Mouse (Mus musculus): Measurements from ENCODE around the gene Cdh16.

DNA sequence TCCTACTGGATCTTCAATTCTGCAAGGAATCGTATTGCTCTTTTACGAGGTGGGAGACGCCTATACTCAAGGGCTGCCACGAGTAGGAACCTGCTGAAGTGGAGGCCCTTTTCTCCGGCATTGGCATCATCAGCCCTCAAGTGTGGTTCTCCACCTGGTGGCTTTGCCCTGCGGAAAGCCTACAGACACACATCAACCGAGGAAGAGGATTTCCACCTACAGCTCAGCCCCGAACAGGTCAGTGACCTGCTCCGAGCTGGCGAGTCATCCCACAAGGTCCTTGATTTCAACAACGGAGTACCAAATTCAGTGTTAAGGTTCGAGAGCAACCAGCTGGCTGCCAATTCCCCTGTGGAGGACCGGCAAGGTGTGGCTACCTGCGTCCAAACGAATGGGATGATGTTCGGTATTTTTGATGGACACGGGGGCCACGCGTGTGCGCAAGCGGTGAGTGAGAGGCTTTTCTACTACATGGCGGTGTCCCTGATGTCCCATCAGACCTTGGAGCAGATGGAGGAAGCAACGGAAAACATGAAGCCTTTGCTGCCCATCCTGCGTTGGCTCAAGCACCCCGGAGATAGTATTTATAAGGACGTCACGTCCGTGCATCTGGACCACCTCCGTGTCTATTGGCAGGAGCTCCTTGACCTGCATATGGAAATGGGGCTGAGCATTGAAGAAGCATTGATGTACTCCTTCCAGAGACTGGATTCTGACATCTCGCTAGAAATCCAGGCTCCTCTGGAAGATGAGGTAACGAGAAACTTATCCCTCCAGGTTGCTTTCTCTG lies 30.5 kb downstream of the Cdh16 start:
- TF ChIP-seq CTCF (IDR thresholded peaks at IDR 0.05; ENCODE audit: low read depth) = no peak
- no peak for TF ChIP-seq EP300 (IDR thresholded peaks at IDR 0.05; ENCODE audit: low read depth)

Measured in liver, postnatal 0 days (tissue).